Mouse (Mus musculus) MEL (cell line): Measurements from ENCODE around the gene Cacng1.

ENCODE experiments used
- CHD2 ChIP-seq: IDR thresholded peaks from 2 replicates; pipeline ENCODE4 v1.6.1; 2011; ENCODE audit warnings: low read length, improper control_type of control experiment
- CTCF ChIP-seq, 3 experiments: IDR thresholded peaks in 2 of 3; conservative IDR thresholded peaks in 1 of 3; 2 replicates each; pipeline ENCODE4 v1.5.1; 2011 to 2012; ENCODE audit warnings: low read length in 3 of 3, low read depth in 2 of 3, mild to moderate bottlenecking in 2 of 3, improper control_type of control experiment in 1 of 3, inconsistent platforms in 1 of 3, mixed read lengths in 1 of 3, moderate library complexity in 1 of 3; ENCODE audit not compliant: control insufficient read depth in 1 of 3, insufficient read depth in 1 of 3, poor library complexity in 1 of 3, severe bottlenecking in 1 of 3
- EP300 ChIP-seq, 2 experiments: IDR thresholded peaks; 2 replicates each; pipeline ENCODE4 v1.6.1; 2011; ENCODE audit warnings: improper control_type of control experiment in 2 of 2, low read length in 2 of 2, low read depth in 1 of 2, mild to moderate bottlenecking in 1 of 2
- HCFC1 ChIP-seq: IDR thresholded peaks from 2 replicates; pipeline ENCODE4 v1.6.1; 2012; ENCODE audit warnings: low read depth, mild to moderate bottlenecking, inconsistent platforms, low read length, improper control_type of control experiment, moderate library complexity
- MAFK ChIP-seq: IDR thresholded peaks from 2 replicates; pipeline ENCODE4 v1.6.1; 2011; ENCODE audit warnings: low read depth, mild to moderate bottlenecking, low read length, improper control_type of control experiment, borderline replicate concordance
- POLR2A ChIP-seq, 2 experiments: IDR thresholded peaks; 2 replicates each; pipeline ENCODE4 v1.6.1; 2011 to 2012; ENCODE audit warnings: low read length in 2 of 2, mild to moderate bottlenecking in 2 of 2, control low read depth in 1 of 2, improper control_type of control experiment in 1 of 2, low read depth in 1 of 2, moderate library complexity in 1 of 2; ENCODE audit not compliant: control insufficient read depth in 1 of 2, insufficient read depth in 1 of 2, poor library complexity in 1 of 2
- SIN3A ChIP-seq: IDR thresholded peaks from 2 replicates; pipeline ENCODE4 v1.6.1; 2012; ENCODE audit warnings: low read length, improper control_type of control experiment, inconsistent platforms

DNA sequence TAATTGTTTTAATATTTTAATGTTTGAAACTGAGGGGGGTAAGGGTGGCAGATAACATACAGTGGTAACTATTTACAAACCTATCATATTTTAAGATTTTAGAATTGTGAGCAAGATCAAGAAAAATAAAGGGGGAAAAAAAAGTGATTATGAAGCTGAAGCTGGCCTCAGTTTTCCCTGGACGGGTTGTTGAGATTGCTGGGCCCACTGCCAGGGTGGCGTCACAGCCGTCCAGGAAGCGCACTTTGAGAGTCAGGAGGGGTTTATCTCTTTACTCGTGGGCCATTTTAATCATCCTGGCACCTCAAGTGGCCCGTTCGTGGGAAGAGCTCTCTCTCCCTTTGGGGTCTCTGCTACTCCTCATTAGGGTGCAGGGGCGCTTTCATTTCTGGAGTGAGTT is 24.8 kb downstream of the Cacng1 start:
- TF ChIP-seq POLR2A (IDR thresholded peaks at IDR 0.05; ENCODE audit: control insufficient read depth in 1 of 2, insufficient read depth in 1 of 2, low read depth in 1 of 2, low read length in 2 of 2, poor library complexity in 1 of 2), result no peak
- TF ChIP-seq MAFK, result no peak
- TF ChIP-seq CTCF (IDR thresholded peaks at IDR 0.05 in 2 of 3, conservative IDR thresholded peaks at IDR 0.05 in 1 of 3; ENCODE audit: control insufficient read depth in 1 of 3, insufficient read depth in 1 of 3, low read depth in 2 of 3, low read length in 3 of 3, poor library complexity in 1 of 3, severe bottlenecking in 1 of 3), result no peak
- no peak for TF ChIP-seq SIN3A
- 0 out of 4 replicates have a peak, but pooled peaks have one; percentile 26 to 37 for TF ChIP-seq EP300 (IDR thresholded peaks at IDR 0.05; ENCODE audit: low read depth in 1 of 2, low read length in 2 of 2)
- no peak for TF ChIP-seq HCFC1
- TF ChIP-seq CHD2, result no peak
